Mouse (Mus musculus) midbrain, embryonic 10.5 days (tissue): ENCODE data around the gene Bbs4. TPM values are rescaled to one million over a fixed set of nuclear protein-coding genes. Genes with fewer than 3 reads are reported as not detected.
"Not testable (repeated sequence)": the region's sequence is repeated elsewhere in the genome, so short reads cannot be mapped to it uniquely, and the experiment has no call there.

ENCODE experiments used
- DNase-seq: peaks from one replicate; pipeline ENCODE4 v3.0.0-alpha.2; 2017; ENCODE audit warnings: low spot score
- H3K27ac ChIP-seq: fragments of 300-500 bp; sonication (generic); replicated peaks from 2 replicates; pipeline ENCODE4 v1.5.1; 2016; ENCODE audit warnings: mild to moderate bottlenecking
- H3K27me3 ChIP-seq: fragments of 300-500 bp; sonication (generic); 2 replicates; pipeline ENCODE4 v1.6.1; 2016; ENCODE audit warnings: low read depth, mild to moderate bottlenecking; ENCODE audit not compliant: poor library complexity, severe bottlenecking
- H3K36me3 ChIP-seq: fragments of 300-500 bp; sonication (generic); 2 replicates; pipeline ENCODE4 v1.6.1; 2016; ENCODE audit warnings: mild to moderate bottlenecking, moderate library complexity
- H3K4me1 ChIP-seq: fragments of 300-500 bp; sonication (generic); 2 replicates; pipeline ENCODE4 v1.6.1; 2016
- H3K4me3 ChIP-seq: fragments of 300-500 bp; sonication (generic); 2 replicates; pipeline ENCODE4 v1.5.1; 2016; ENCODE audit warnings: mild to moderate bottlenecking, moderate library complexity
- H3K9me3 ChIP-seq: fragments of 300-500 bp; sonication (generic); replicated peaks from 2 replicates; pipeline ENCODE4 v1.6.1; 2016; ENCODE audit warnings: mild to moderate bottlenecking
- WGBS: fragments of 180-500 bp; shearing (Covaris S2); methylation state at CpG from one replicate; pipeline ENCODE4 v1.1.7; 2016; 5-methylcytosine and 5-hydroxymethylcytosine counted together
- polyA plus RNA-seq: library from polyadenylated mRNA; unstranded; fragments of >200 nt; fragmentation: Nextera tagmentation; extraction: Ambion mirVana; gene quantifications from 2 replicates; pipeline ENCODE4 v1.2.1, GENCODE M21; 2016

Gene Bbs4
- polyA plus RNA-seq, result 22.6 and 22.8 TPM in 2 replicates

- DNase-seq, result peak; percentile 94
- WGBS, result under 1% methylated on average over 32 of the region's 32 CpGs
- Histone ChIP-seq H3K9me3 (no peaks in the 10 kb centered on the region), H3K4me1 (peaks cover 19% of the 10 kb centered on the region), H3K4me3 (peak within 1 kb of the TSS; percentile 79), H3K27me3 (no peaks in the 10 kb centered on the region), H3K27ac (peak within 1 kb of the TSS; percentile 90), H3K36me3 (peaks cover 3% of the 10 kb centered on the region; the same call in 1 of the 2 replicates)
Observed at GRCm38 (mm10) chr9:59353253-59353639, at the start of gene Bbs4. Gene Bbs4 (minus strand): TSS chr9:59353508.

- Histone ChIP-seq H3K4me3 (no peak overlapping the region), H3K9me3 (no peaks in the 10 kb centered on the region), H3K4me1 (no peaks in the 10 kb centered on the region), H3K36me3 (peaks cover 39% of the 10 kb centered on the region), H3K27me3 (no peaks in the 10 kb centered on the region), H3K27ac (no peak overlapping the region)
- DNase-seq, result no peak
- 90% methylated on average over 4 of the region's 4 CpGs for WGBS
Observed at GRCm38 (mm10) chr9:59389086-59389485, 35.8 kb upstream of the Bbs4 start.

GRCm38 (mm10) chr9:59388311-59388710, 35.0 kb upstream of the Bbs4 start:
- Histone ChIP-seq H3K27ac (no peak overlapping the region), H3K36me3 (peaks cover 32% of the 10 kb centered on the region), H3K4me3 (no peak overlapping the region), H3K9me3 (no peaks in the 10 kb centered on the region), H3K4me1 (no peaks in the 10 kb centered on the region), H3K27me3 (no peaks in the 10 kb centered on the region)
- WGBS, result 79% methylated on average over 1 of the region's 1 CpGs
- no peak for DNase-seq

GRCm38 (mm10) chr9:59387461-59387860, 34.2 kb upstream of the Bbs4 start:
- Histone ChIP-seq H3K4me1 (no peaks in the 10 kb centered on the region), H3K36me3 (peaks cover 23% of the 10 kb centered on the region), H3K4me3 (no peak overlapping the region), H3K9me3 (no peaks in the 10 kb centered on the region), H3K27me3 (no peaks in the 10 kb centered on the region), H3K27ac (no peak overlapping the region)
- WGBS, result 70% methylated on average over 3 of the region's 3 CpGs
- no peak for DNase-seq

- H3K4me3 ChIP-seq, result no peak overlapping the region
Observed at GRCm38 (mm10) chr9:59375626-59376025, 22.3 kb upstream of the Bbs4 start.

GRCm38 (mm10) chr9:59369646-59370045, 16.3 kb upstream of the Bbs4 start:
- no peak overlapping the region for H3K27ac ChIP-seq
- H3K4me1 ChIP-seq, result no peaks in the 10 kb centered on the region
- no peaks in the 10 kb centered on the region for H3K36me3 ChIP-seq
- H3K27me3 ChIP-seq, result no peaks in the 10 kb centered on the region
- WGBS, result 86% methylated on average over 9 of the region's 9 CpGs
- H3K9me3 ChIP-seq, result peaks cover 19% of the 10 kb centered on the region
- H3K4me3 ChIP-seq, result no peak overlapping the region
- no peak for DNase-seq

More at GRCm38 (mm10) chr9:59375626-59376025, 22.3 kb upstream of the Bbs4 start:
- WGBS, result 94% methylated on average over 15 of the region's 15 CpGs
- Histone ChIP-seq H3K27me3 (no peaks in the 10 kb centered on the region), H3K27ac (no peak overlapping the region), H3K9me3 (peaks cover 19% of the 10 kb centered on the region), H3K36me3 (no peaks in the 10 kb centered on the region), H3K4me1 (no peaks in the 10 kb centered on the region)
- no peak for DNase-seq

- no peaks in the 10 kb centered on the region for H3K36me3 ChIP-seq
- WGBS, result 89% methylated on average over 5 of the region's 5 CpGs
- no peak for DNase-seq
- H3K4me3 ChIP-seq, result no peak overlapping the region
- no peak overlapping the region for H3K27ac ChIP-seq
- no peaks in the 10 kb centered on the region for H3K27me3 ChIP-seq
- H3K4me1 ChIP-seq, result no peaks in the 10 kb centered on the region
- peaks cover 15% of the 10 kb centered on the region for H3K9me3 ChIP-seq
Observed at GRCm38 (mm10) chr9:59369220-59369619, 15.9 kb upstream of the Bbs4 start.

- not testable (repeated sequence) for H3K36me3 ChIP-seq, H3K4me1 ChIP-seq, H3K4me3 ChIP-seq, DNase-seq, H3K9me3 ChIP-seq, H3K27me3 ChIP-seq, H3K27ac ChIP-seq
- WGBS, result 74% methylated on average over 3 of the region's 3 CpGs
Observed at GRCm38 (mm10) chr9:59360487-59360886, 7.2 kb upstream of the Bbs4 start.

GRCm38 (mm10) chr9:59358041-59358440, 4.7 kb upstream of the Bbs4 start:
- not testable (repeated sequence) for H3K36me3 ChIP-seq, H3K27ac ChIP-seq, H3K4me3 ChIP-seq, H3K27me3 ChIP-seq, H3K9me3 ChIP-seq, H3K4me1 ChIP-seq, DNase-seq
- 64% methylated on average over 1 of the region's 1 CpGs for WGBS

- Histone ChIP-seq H3K4me1 (peaks cover 19% of the 10 kb centered on the region), H3K36me3 (peaks cover 3% of the 10 kb centered on the region; the same call in 1 of the 2 replicates), H3K9me3 (no peaks in the 10 kb centered on the region), H3K4me3 (peak overlapping the region; percentile 79), H3K27ac (peak overlapping the region; percentile 90), H3K27me3 (no peaks in the 10 kb centered on the region)
- DNase-seq, result no peak
- WGBS, result 13% methylated on average over 15 of the region's 15 CpGs
Observed at GRCm38 (mm10) chr9:59352586-59353252, 589 bp downstream of the Bbs4 start.

- Histone ChIP-seq H3K27ac (no peak overlapping the region), H3K4me3 (no peak overlapping the region), H3K36me3 (peaks cover 31% of the 10 kb centered on the region), H3K9me3 (no peaks in the 10 kb centered on the region), H3K27me3 (no peaks in the 10 kb centered on the region), H3K4me1 (no peaks in the 10 kb centered on the region)
- DNase-seq, result no peak
- WGBS, result 83% methylated on average over 2 of the region's 2 CpGs
Observed at GRCm38 (mm10) chr9:59346176-59346575, 7.1 kb downstream of the Bbs4 start.

- Histone ChIP-seq H3K9me3 (no peaks in the 10 kb centered on the region), H3K27me3 (no peaks in the 10 kb centered on the region), H3K36me3 (peaks cover 52% of the 10 kb centered on the region), H3K4me1 (no peaks in the 10 kb centered on the region), H3K4me3 (no peak overlapping the region), H3K27ac (no peak overlapping the region)
- DNase-seq, result no peak
- WGBS, result 89% methylated on average over 9 of the region's 9 CpGs
Observed at GRCm38 (mm10) chr9:59340002-59340401, 13.3 kb downstream of the Bbs4 start.

GRCm38 (mm10) chr9:59339107-59339506, 14.2 kb downstream of the Bbs4 start:
- Histone ChIP-seq H3K4me3 (no peak overlapping the region), H3K36me3 (peaks cover 55% of the 10 kb centered on the region), H3K4me1 (no peaks in the 10 kb centered on the region), H3K9me3 (no peaks in the 10 kb centered on the region), H3K27me3 (no peaks in the 10 kb centered on the region), H3K27ac (no peak overlapping the region)
- WGBS, result 96% methylated on average over 5 of the region's 5 CpGs
- no peak for DNase-seq
